Mouse (Mus musculus): ENCODE data around the gene 1110059E24Rik. TPM values are rescaled to one million over a fixed set of nuclear protein-coding genes. Genes with fewer than 3 reads are reported as not detected.

The 1110059E24Rik gene
- polyA plus RNA-seq, 1 experiment from 2014 or later = 72.5 TPM

Other genes starting within 250 kb of the 1110059E24Rik start
- gene Gda, start 179.5 kb downstream of the 1110059E24Rik start, polyA plus RNA-seq (2014; fragmentation: Nextera tagmentation; extraction: Ambion mirVana) = 0.07 TPM in 1 of 2 replicates, not detected in the other
- gene Abhd17b, start 209 bp upstream of the 1110059E24Rik start, polyA plus RNA-seq (2014; fragmentation: Nextera tagmentation; extraction: Ambion mirVana) = 33.8 and 34.0 TPM in 2 replicates
- gene Cemip2, start 125.4 kb upstream of the 1110059E24Rik start, polyA plus RNA-seq (2014; fragmentation: Nextera tagmentation; extraction: Ambion mirVana) = 52.1 and 54.6 TPM in 2 replicates